Mouse (Mus musculus) lung, adult 2 months (tissue): ENCODE measurements around the gene Pip4k2b. TPM values are rescaled to one million over a fixed set of nuclear protein-coding genes. Genes with fewer than 3 reads are reported as not detected.
"Not testable (repeated sequence)": the region's sequence is repeated elsewhere in the genome, so short reads cannot be mapped to it uniquely, and the experiment has no call there.

Experiments used
- DNase-seq: peaks from one replicate; pipeline ENCODE4 v3.0.0; 2022
- H3K4me1 ChIP-seq: fragments of 200-500 bp; 2 replicates; pipeline ENCODE4 v1.6.1; 2011; ENCODE audit warnings: low read length; ENCODE audit not compliant: control insufficient read depth, insufficient read depth
- H3K4me3 ChIP-seq: fragments of 200-500 bp; replicated peaks from 2 replicates; pipeline ENCODE3; 2011; ENCODE audit warnings: low read depth, mild to moderate bottlenecking, control low read depth, low read length; ENCODE audit errors: extremely low read depth
- CTCF ChIP-seq: fragments of 200-500 bp; IDR thresholded peaks from 2 replicates; pipeline ENCODE4 v1.5.1; 2011; ENCODE audit warnings: mild to moderate bottlenecking, low read length, control low read depth; ENCODE audit not compliant: insufficient read depth
- POLR2A ChIP-seq: fragments of 200-500 bp; IDR thresholded peaks from 2 replicates; pipeline ENCODE4 v1.6.1; 2011; ENCODE audit warnings: low read depth, mild to moderate bottlenecking, control low read depth, low read length, borderline replicate concordance; ENCODE audit errors: extremely low read depth
- WGBS: fragments of 180-500 bp; shearing (Covaris S2); methylation state at CpG from one replicate; pipeline ENCODE4 v1.1.7; 2018; 5-methylcytosine and 5-hydroxymethylcytosine counted together
- polyA plus RNA-seq: library from polyadenylated mRNA; depleted of rRNA; stranded (reverse); fragments of >200 nt; gene quantifications from 2 replicates; pipeline ENCODE4 v1.2.3, GENCODE M21; 2012; rRNA removed

Pip4k2b gene
- polyA plus RNA-seq, result 11.9 and 14.6 TPM in 2 replicates

GRCm38 (mm10) chr11:97744063-97744717 is at the start of gene Pip4k2b:
Gene Pip4k2b (minus strand): TSS chr11:97744704.
- DNase-seq, result no peak
- under 1% methylated on average over 62 of the region's 63 CpGs for WGBS
- TF ChIP-seq POLR2A (peak; percentile 7; the same call in 1 of the 2 replicates), CTCF (no peak)
- H3K4me3 ChIP-seq, result peak within 1 kb of the TSS; percentile 93
- peaks cover 10% of the 10 kb centered on the region for H3K4me1 ChIP-seq

GRCm38 (mm10) chr11:97793165-97793564 is 48.7 kb upstream of the Pip4k2b start:
- DNase-seq, result no peak
- 3% methylated on average over 2 of the region's 2 CpGs for WGBS

GRCm38 (mm10) chr11:97790778-97791438 is 46.4 kb upstream of the Pip4k2b start:
- not testable (repeated sequence) for H3K4me1 ChIP-seq, DNase-seq, H3K4me3 ChIP-seq
- WGBS, result 78% methylated on average over 2 of the region's 2 CpGs

More at GRCm38 (mm10) chr11:97793165-97793564, 48.7 kb upstream of the Pip4k2b start:
- no peaks in the 10 kb centered on the region for H3K4me1 ChIP-seq
- no peak overlapping the region for H3K4me3 ChIP-seq
- TF ChIP-seq CTCF, result no peak
- TF ChIP-seq POLR2A, result no peak

GRCm38 (mm10) chr11:97789727-97790126 is 45.2 kb upstream of the Pip4k2b start:
- TF ChIP-seq POLR2A, result no peak
- no peak for TF ChIP-seq CTCF
- H3K4me1 ChIP-seq, result no peaks in the 10 kb centered on the region
- no peak overlapping the region for H3K4me3 ChIP-seq
- WGBS, result 81% methylated on average over 5 of the region's 5 CpGs
- no peak for DNase-seq

- DNase-seq, result no peak
- WGBS, result 84% methylated on average over 3 of the region's 3 CpGs
- Histone ChIP-seq H3K4me3 (no peak overlapping the region), H3K4me1 (peaks cover 1% of the 10 kb centered on the region; the same call in 1 of the 2 replicates)
- TF ChIP-seq CTCF (no peak), POLR2A (no peak)
Observed at GRCm38 (mm10) chr11:97787961-97788360, 43.5 kb upstream of the Pip4k2b start.

GRCm38 (mm10) chr11:97782564-97782895 is 38.0 kb upstream of the Pip4k2b start:
- TF ChIP-seq CTCF, result no peak
- TF ChIP-seq POLR2A, result no peak
- 0% methylated on average over 10 of the region's 10 CpGs for WGBS
- peak overlapping the region; percentile 84 for H3K4me3 ChIP-seq
- H3K4me1 ChIP-seq, result peaks cover 11% of the 10 kb centered on the region
- DNase-seq, result no peak

- WGBS, result under 1% methylated on average over 67 of the region's 67 CpGs
- H3K4me3 ChIP-seq, result peak within 1 kb of the TSS; percentile 97
- peak; percentile 99 for DNase-seq
Observed at GRCm38 (mm10) chr11:97781832-97782563, 37.5 kb upstream of the Pip4k2b start, which contains the start of gene Rpl23. Gene Rpl23 (minus strand): TSS chr11:97782437.

GRCm38 (mm10) chr11:97781478-97781831 is 37.0 kb upstream of the Pip4k2b start:
- DNase-seq, result peak; percentile 34
- peaks cover 11% of the 10 kb centered on the region for H3K4me1 ChIP-seq
- no peak for TF ChIP-seq CTCF
- TF ChIP-seq POLR2A, result no peak
- peak overlapping the region; percentile 97 for H3K4me3 ChIP-seq
- 1% methylated on average over 11 of the region's 11 CpGs for WGBS

More at GRCm38 (mm10) chr11:97781832-97782563, 37.5 kb upstream of the Pip4k2b start, which contains the start of gene Rpl23:
- H3K4me1 ChIP-seq, result peaks cover 11% of the 10 kb centered on the region
- TF ChIP-seq CTCF (no peak), POLR2A (peak; percentile 94)

- Histone ChIP-seq H3K4me1 (peaks cover 11% of the 10 kb centered on the region), H3K4me3 (no peak overlapping the region)
- 51% methylated on average over 2 of the region's 2 CpGs for WGBS
- DNase-seq, result no peak
- no peak for TF ChIP-seq POLR2A
Observed at GRCm38 (mm10) chr11:97779968-97780701, 35.6 kb upstream of the Pip4k2b start.
